Mouse (Mus musculus): ENCODE results near the gene Dcp1b.

- TF ChIP-seq CTCF (IDR thresholded peaks at IDR 0.05; ENCODE audit: insufficient read depth, low read depth, low read length) (no peak), POLR2A (IDR thresholded peaks at IDR 0.05; ENCODE audit: insufficient read depth, low read depth, low read length) (peak; percentile 83)
Measured at GRCm38 (mm10) chr6:119175078-119175853, at the start of gene Dcp1b.

All from olfactory bulb, adult 2 months (tissue).